Mouse (Mus musculus) urinary bladder, adult 2 months (tissue): ENCODE data around the gene Ppil2. TPM values are rescaled to one million over a fixed set of nuclear protein-coding genes. Genes with fewer than 3 reads are reported as not detected.

Source experiments
- DNase-seq: peaks from one replicate; pipeline ENCODE4 v3.0.0; 2022; ENCODE audit warnings: low spot score
- polyA plus RNA-seq: library from polyadenylated mRNA; depleted of rRNA; stranded (reverse); fragments of >200 nt; gene quantifications from 2 replicates; pipeline ENCODE4 v1.2.3, GENCODE M21; 2012

The Ppil2 gene
- polyA plus RNA-seq, 1 experiment: 97.1 TPM

DNA sequence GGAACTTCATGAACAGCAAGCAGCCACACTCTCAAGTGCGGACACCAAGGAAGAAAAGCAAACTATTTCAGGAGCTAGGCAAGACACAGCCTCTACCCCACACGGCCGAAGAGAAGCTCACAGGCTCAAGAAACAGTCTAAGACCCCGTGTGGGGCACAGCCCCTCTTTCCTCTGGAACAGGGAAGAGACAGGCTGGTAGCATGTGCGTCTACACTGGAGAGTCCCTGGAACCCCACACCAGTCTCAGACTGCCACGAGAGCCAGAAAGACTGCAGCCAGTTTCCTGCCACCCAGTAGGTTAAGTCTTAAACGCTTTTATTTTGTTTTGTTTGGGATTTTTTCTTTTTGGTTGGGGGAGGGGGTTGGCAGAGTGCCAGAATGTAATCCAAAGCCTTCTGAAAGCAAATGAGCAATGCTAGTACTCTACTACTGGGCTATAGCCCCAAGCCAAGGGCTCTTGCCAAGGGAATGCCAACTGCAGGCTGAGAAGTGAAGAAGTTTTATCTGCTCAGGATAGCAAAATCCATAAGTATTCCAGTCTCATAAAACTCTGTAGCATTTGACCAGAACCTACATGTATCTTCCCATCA, 8.3 kb downstream of the Ppil2 start:
- DNase-seq: no peak

DNA sequence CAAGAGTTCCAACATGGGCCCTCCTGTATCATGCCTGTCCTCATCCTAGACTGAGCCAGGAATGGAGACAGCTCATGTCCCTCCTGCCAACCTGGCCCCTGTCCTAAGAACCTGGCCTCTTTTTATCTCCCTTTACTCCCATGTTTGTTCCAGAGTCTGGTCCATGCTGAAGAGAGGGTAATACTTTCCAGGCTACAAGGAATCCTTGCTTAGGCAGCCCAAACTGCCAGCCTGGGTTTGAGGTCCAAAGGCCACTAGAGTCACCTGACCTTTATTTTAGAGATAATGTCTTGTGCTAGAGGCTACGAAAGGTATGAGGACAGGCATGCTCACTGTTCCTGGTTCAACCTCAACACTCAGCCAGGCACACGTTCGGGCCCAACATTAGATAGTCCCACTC, 14.1 kb downstream of the Ppil2 start:
- DNase-seq: no peak

DNA sequence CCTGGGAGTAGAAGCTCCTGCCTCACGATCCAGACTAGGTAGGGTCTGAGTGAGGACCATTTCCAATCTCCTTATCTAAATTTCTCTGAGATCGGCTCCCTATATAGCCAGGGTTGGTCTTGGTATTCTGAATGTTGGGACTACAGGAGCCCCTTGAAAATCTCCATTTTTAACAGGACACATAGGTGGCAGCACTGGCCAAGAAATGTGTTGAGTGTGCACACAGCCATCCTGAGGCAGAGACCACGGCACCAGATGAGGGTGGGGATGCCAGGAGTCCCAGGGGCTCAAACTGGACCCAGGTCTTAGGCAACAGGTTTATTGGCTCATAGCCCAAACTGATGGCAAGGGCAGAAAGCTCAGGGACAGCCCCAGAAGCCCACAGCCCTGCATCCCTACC, 22.7 kb downstream of the Ppil2 start:
- no peak for DNase-seq

DNA sequence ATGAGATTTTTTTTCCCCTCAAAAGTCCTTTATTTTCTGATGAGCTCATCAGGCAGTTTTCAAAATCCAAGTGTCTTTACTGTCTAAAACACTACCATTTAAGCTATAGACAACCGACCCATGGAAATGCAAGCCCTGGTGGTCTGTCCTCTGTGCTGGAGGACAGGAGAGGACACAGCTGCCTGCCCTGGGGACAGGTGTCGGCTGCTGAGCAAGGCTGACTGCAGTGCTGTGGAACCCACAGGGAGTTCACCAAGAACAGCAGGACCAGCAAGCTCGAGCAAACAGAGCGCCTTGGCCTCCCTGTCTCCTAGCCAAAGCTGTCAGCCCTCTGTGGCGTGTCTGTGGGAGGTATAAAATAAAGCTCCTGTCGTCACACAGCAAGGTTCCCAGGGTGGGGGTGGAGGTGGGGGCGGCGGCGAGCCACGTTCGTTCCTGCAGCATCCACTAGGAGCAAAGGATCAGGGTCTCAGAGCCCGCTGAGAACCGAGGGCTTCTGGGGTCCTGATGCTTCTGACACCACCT, 24.3 kb downstream of the Ppil2 start:
- no peak for DNase-seq

DNA sequence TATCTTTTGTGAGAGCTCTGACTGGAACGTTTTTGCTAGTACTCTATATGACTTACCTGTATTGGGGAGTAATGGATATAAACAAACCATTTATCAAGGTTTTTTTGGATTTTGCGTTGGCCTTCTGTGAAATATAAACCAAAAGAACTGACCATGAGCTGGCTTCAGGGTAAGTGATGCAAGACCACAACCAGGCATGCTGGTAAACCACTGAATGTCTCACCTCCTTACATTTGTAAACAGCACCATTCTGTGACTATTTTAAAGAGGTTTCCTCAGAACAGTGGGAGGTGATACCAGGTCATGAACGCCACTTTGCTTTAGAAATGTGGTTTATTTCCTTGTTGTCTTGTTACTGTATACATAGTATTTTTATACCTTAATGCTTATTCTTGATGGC, 24.8 kb downstream of the Ppil2 start:
- DNase-seq: no peak

DNA sequence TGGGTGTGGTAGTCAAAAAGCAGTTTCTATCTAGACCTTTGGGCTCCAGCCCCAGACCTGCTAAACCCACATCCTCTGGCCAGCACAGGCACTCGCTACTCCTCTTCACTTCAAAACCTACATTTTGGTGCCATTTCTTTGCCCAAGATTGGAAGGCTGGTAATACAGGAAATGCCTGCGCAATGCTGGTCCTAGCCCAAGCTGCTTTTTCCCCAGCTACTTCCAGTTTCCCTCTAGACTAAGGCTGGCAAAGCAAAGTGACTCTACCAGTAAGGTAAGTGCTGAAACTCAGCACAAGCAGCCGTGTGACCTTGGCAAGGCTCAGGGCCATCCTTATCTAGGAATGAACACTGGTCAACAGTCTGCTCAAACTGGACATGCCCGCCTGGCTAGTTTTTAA, 25.4 kb downstream of the Ppil2 start:
- DNase-seq: no peak

DNA sequence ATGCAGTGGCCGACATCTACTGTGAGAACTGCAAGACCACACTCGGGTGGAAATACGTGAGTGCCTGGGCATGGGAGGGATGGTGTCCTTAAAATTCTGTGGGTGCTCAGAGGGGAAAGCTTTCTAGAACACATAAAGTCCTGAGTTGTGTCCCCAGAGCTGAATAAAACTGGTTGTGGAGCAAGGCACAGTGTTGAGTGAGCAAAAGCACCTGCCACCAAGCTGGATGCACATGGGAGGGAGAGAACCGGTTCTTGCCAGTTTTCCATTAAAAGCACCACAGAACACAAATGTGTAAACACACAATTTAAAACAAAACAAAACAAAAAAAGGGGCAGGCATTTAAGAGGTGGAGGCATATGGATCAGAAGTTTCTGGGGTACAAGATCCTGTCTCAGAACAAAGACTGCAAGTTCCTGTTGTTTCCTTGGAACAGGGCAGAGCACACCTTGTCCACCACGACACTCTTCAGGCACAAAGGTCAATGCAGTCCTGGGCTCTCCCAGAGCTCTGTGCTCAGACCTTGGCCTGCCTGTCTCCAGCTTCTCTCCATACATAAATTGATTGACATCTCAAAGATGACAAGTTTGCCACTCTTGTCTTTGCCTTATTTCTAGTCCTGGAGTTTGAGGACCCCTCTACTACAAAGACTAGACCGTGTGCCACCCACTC, 28.8 kb downstream of the Ppil2 start:
- DNase-seq: no peak

DNA sequence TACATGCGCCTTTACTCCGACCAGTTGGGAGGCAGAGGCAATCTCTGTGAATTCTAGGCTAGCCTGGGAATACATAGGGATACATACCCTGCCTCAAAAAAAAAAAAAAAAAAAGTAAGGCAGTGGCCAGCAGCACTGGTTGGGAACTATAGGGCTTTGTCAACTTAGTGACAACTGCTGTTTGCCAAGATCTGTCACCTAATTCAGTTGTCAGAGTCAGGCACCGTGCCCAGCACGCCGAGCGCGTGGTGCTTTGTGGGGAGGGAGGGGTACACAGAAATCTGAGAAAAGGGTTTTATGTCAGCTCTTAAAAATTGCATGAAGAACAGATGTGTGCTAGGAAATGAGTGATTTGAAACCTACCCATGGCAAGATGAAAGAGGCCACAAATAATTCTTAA, 33.0 kb downstream of the Ppil2 start:
- no peak for DNase-seq

DNA sequence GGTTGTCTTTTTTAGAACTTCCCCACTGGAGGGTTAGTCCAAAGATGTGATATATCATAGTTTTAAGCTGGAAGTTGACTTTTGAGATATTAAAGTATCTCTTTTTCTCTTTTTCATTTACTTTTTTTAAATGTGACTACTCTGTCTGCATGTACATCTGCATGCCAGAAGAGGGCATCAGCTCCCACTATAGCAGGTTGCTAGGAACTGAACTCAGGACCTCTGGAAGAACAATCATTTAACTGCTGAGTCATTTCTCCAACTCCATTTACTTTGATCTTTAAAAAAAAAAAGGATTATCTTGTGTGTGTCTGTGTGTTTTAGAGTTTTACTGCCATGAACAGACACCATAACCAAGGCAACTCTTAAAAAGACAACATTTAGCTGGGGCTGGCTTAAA, 34.2 kb downstream of the Ppil2 start:
- DNase-seq: no peak

DNA sequence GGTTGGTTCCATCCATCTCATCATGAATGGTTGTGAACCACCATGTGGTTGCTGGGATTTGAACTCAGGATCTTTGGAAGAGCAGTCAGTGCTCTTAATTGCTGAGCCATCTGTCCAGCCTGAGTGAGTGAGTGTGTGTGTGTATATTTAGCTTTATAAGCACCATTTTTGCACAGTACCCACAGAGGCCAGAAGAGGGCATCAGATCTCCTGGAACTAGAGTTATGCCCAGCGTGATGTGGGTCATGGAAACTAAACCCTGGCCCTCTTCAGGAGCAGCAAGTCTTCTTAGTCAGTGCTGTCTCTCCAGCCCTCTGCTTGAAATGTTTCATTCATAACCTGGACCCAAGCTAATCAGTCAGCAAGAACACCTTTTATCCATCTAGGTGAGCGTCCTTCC, 34.8 kb downstream of the Ppil2 start:
- DNase-seq: no peak

DNA sequence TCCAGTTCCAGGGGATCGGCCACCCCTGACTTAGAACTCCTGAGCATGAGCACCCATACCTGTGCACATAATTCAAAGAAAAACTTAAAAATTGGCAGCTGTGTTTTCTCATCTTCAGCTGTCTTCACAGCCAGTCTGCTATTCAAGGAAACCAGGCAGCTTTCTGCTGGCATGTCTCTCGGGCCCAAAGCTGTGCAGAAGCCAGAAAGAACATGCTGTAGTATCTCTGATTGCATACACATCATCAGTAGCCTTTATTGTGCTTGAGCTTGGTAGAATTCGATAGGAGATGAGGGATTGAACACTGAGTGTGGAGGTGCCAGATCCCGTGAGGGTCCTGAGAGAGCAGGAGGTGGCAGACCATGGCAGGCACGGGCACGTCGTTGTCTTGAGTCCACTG, 38.1 kb downstream of the Ppil2 start:
- no peak for DNase-seq

DNA sequence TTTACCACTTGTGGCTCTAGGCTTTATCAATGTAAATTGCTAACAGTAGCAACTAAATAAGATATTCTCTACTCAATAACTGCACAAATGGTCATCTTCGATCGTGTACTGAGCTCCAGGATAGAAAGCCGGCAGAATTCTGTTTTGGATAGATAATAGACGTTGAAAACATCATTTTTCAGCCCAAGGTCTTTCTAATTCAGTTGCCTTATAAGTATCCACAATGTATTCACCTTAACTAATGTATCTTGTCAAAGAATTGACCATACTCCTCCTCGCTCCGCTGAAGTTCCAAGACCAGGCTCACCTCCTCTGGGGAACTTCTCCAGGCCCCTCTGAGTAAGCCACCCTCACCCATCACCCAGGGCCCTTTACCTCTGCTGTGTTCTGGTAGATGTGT, 40.3 kb downstream of the Ppil2 start:
- DNase-seq: no peak

DNA sequence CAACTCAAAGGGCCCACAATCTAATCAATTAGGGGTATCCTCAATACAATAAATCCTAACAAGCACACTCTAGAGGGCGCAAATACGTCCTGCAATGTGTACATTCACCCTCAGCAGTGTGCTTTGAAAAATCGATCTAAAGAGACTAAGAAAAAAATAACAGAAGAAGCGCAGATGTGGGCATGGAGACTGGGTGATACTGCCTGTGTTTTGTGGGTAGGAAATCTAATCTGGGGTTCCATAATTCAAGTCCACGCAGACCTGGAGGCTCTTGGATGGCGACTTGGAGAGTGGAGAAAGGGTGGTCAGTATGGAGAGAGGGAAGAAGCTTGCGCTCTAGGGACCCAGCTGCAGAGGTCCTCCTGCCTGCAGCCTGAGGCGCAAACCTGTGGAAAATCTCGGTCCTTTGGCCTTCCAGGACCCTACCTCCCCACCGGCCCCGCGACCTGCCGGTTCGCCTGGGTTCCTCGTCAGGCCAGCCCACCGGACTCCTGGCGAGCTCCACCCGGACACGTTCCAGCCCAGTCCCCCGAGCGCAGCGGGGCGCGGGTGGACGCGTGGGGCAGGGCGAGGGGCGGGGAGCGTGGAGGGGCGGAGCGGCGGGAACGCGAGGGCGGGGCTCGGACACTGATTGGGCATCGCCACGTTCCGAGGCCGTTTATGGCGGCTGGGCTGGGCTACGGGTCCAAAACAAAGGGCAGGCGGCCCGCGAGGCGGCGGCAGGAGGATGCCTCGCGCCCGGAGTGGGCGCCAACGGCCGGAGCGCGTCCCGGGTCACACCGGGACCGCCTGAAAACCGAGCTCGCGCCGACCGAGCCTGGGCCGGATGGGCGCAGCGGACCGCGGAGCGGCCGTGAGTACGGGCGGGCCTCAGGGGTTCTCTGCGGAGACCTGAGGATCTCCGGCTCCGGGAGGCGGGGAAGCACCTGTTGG, 41.3 kb downstream of the Ppil2 start, which contains the start of gene Ypel1:
Gene Ypel1, plus strand, starts transcription at position 186 of the 933 bp plus-strand sequence.
- peak; percentile 87 for DNase-seq

DNA sequence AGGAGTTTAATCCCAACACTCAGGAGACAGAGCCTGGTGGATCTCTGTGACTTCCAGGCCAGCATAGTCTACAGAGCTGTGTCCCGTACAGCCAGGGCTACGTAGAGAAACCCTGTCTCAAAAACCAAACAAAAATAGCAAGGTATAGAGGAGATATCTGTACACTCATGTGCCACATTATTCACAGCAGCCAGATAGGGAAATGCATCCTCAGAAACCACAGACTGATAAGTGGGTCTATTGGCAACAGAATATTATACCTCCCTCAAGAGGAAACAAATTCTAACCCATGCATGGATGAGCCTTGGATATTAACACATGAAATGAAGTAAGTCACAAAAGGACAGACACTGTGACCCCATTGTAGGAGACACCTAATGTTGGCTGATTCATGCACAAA, 43.5 kb downstream of the Ppil2 start:
- no peak for DNase-seq

DNA sequence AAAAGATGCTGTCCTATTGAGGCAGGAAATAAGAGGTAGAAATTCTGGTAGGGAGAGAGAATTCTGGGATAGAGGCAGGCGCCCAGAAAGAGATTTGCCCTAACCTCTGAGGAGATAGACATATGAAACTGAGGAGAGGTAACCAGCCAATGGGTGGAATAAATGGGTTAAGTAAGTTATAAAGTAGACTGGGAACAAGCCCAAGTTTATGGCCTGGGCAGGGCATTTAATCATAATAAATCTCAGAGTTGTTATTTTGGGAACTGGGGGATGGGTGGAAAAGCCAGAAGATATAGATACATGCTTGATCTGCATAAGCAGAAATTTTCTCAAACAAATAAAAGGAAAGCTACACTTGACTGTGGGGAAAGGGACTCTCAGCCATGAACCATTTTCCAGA, 48.7 kb downstream of the Ppil2 start:
- no peak for DNase-seq

DNA sequence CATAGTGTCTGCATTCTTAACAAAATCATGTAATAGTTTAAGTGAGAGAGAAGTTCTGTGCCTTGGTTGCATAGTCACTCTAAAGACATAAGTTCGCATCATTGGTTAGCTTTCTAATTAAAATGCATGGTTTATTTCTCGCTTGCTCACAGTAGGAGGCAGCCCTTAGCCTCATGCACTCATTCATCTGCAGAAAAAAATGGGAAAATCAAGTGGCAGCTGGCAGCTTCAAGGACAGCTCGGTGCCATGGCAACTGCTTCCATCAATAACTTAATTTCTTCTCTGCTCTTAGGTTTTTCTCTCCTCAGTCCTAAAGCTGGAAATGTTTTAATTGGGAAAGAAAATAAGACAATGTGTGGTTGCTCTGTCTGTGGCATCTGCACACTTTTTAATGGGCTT, 55.5 kb downstream of the Ppil2 start:
- no peak for DNase-seq

DNA sequence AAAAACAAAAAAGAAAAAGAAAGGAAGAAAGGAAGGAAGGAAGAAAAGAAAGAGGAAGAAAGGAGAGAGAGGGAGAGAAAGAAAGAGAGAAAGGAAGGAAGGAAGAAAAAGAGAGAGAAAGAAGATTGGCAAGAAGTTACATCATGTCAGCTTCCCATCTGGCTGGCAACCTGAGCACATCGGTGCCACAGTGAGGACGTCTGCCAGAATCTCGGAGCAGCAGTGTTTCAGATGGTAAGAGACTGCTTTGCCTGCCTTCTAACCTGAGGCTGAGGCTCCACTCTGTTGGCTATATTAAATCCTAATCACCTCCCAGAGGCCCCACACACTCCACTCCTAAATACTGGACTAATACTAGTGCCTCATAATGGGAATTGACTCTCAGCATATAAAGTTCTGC, 57.2 kb downstream of the Ppil2 start:
- DNase-seq: no peak

DNA sequence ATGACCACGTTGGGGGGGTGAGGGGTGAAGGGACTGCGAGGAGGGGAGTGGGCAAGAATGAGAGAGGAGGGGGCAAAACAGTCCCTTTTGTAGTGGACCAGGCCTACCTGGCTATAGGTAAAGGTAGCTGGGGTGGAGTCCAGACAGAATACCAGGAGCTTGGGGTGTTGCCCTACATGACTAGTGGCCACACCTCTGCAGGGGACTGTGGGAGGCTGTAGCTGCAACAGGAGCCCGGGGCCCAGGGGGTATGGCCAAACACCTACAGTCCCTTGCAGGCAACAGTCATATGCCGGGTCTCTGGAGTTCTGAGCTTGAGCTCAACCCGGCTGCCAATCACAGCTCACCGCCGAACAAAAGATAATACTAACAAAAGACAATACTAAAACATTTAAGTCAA, 59.0 kb downstream of the Ppil2 start:
- no peak for DNase-seq

DNA sequence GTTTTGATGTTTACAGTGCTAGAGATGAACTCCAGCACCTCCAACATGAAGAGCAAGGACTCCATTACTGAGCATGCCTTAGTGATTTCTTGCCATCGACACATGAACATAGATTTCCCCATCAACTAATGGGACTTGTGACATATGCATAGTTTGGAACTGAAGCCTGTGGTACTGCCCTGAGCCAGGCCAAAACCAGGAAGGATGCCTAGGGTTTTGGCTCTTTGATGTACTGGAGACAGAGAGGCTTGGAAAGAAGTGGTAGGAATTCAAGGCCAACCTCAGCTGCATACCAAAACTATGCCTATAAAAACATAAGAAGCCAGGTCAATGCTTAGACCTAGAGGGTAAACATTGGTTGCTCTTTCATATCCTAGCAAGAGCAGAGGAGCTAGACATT, 61.2 kb downstream of the Ppil2 start:
- DNase-seq: no peak

DNA sequence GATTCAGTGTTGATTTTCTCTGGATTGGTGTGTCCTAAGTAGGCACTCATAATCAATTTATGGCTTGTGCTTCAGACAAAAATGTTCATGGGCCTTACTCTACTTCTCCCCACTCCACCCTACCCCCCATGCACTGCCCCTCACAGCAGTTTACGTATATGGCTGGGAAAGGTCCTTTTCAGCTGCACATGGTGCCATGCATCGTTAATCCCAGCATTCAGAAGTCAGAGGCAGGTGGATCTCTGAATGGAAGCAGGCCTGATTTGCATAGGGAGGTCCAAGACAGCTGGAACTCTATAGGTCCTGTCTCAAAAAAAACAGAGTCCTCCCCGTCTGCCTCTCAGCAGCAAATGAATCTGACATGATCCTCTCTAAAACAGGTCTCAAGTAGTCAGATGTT, 65.8 kb downstream of the Ppil2 start:
- no peak for DNase-seq

DNA sequence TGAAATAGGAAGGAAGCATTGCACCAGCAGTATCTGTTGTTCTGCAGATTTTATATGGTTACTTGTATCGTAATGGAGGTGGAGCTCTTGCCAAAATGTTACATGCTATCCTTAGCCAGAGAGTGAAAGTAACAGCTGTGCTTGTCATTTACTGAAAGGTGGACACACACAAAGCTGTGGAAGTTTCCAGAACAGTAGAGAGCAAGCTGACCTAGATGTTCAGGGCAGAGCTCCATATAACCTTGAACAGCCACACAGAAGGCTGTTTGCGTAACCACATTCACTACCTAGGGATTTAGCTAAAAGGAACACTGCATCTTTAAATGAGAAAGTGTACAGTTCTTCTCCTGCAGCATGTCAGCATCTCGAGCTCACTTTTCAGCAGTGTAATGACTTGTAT, 66.7 kb downstream of the Ppil2 start:
- DNase-seq: no peak

DNA sequence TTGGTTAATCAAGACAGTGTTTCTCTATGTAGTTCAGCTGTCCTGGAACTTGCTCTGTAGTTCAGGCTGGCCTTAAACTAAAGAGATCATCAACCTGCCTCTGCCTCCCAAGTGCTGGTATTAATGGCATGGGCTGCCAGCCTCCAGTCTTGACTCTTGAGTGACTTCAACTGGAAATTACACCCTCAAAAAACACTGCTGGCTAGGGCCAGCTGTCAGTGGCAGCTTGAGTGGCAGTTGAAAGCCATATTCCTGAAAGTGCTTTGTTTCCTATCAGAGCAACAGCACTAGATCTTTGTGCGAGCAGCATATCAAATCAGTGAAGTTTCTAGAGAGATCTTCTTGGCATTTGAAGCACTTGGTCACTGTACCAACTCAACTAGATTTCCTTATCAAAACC, 69.6 kb downstream of the Ppil2 start:
- DNase-seq: no peak

DNA sequence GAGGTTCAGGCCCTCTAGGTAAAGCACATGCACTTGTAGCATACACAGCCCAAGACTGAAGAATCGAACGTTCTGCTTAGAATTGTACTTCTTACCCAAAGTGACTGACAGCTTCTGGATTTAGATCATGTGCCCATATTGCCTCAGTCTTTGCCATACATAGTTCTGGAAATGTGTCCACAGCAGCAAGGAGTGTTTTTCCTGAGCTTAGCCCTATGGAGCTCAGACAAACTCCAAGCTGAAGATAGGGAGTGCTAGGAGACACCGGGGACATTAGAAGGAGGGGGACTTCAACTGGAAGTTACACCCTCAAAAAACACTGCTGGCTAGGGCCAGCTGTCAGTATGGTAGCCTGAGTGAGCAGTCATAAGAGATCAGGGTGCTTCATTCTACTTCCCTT, 70.3 kb downstream of the Ppil2 start:
- no peak for DNase-seq
